Mouse (Mus musculus) forebrain, embryonic 12.5 days (tissue): Measurements from ENCODE around the gene Ywhab. TPM values are rescaled to one million over a fixed set of nuclear protein-coding genes. Genes with fewer than 3 reads are reported as not detected.

Experiments
- ATAC-seq: fragments of 200-750 bp; cut with Nextera tagmentation; 2 replicates; pipeline ENCODE4 v1.8.0; 2017; ENCODE audit warnings: moderate TSS enrichment; ENCODE audit not compliant: low FRiP score
- H3K27ac ChIP-seq: fragments of 300-500 bp; sonication (generic); 2 replicates; pipeline ENCODE4 v1.5.1; 2016; ENCODE audit warnings: mild to moderate bottlenecking
- H3K27me3 ChIP-seq: fragments of 300-500 bp; sonication (generic); 2 replicates; pipeline ENCODE4 v1.6.1; 2016; ENCODE audit warnings: mild to moderate bottlenecking
- H3K36me3 ChIP-seq: fragments of 300-500 bp; sonication (generic); replicated peaks from 2 replicates; pipeline ENCODE4 v1.6.1; 2016; ENCODE audit warnings: mild to moderate bottlenecking
- H3K4me1 ChIP-seq: fragments of 300-500 bp; sonication (generic); 2 replicates; pipeline ENCODE4 v1.6.1; 2016
- H3K4me2 ChIP-seq: fragments of 300-500 bp; sonication (generic); 2 replicates; pipeline ENCODE4 v1.6.1; 2016; ENCODE audit warnings: mild to moderate bottlenecking, moderate library complexity
- H3K4me3 ChIP-seq: fragments of 300-500 bp; sonication (generic); replicated peaks from 2 replicates; pipeline ENCODE4 v1.5.1; 2016; ENCODE audit warnings: mild to moderate bottlenecking
- H3K9ac ChIP-seq: fragments of 300-500 bp; sonication (generic); 2 replicates; pipeline ENCODE4 v1.6.1; 2016; ENCODE audit warnings: mild to moderate bottlenecking
- H3K9me3 ChIP-seq: fragments of 300-500 bp; sonication (generic); 2 replicates; pipeline ENCODE4 v1.6.1; 2016
- WGBS: fragments of 180-500 bp; shearing (Covaris S2); methylation state at CpG from one replicate; pipeline ENCODE4 v1.1.7; 2016; 5-methylcytosine and 5-hydroxymethylcytosine counted together
- polyA plus RNA-seq: library from polyadenylated mRNA; unstranded; fragments of >200 nt; fragmentation: Nextera tagmentation; extraction: Ambion mirVana; gene quantifications from 2 replicates; pipeline ENCODE4 v1.2.1, GENCODE M21; 2016

Ywhab gene
- polyA plus RNA-seq, 1 experiment from 2014 or later, result 340 TPM

DNA sequence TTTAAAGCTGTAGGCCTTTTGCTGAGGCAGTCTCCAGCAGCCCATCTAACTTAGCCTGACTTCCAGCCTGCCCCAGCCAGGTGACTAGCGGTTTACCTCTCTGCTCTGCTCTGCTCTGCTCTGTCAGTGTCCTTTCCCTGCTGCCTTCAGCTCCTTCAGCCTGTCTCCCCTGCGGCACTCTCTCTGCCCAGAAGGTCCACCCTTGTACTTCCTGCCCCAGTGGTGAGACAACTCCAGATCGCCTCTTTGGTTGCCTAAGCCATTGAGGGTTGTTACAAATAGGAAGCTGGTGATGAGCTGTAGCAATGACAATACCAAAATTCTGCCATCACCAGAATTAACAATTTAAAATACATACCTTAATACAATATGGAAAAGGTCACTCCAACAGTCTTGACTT is 16.2 kb downstream of the Ywhab start:
- H3K4me2 ChIP-seq, result no peak overlapping the region
- ATAC-seq, result no peak
- 93% methylated on average over 3 of the region's 3 CpGs for WGBS
- H3K4me1 ChIP-seq, result peaks cover 10% of the 10 kb centered on the region
- H3K36me3 ChIP-seq, result peaks cover 46% of the 10 kb centered on the region
- no peak overlapping the region for H3K4me3 ChIP-seq
- no peaks in the 10 kb centered on the region for H3K9me3 ChIP-seq
- no peaks in the 10 kb centered on the region for H3K27me3 ChIP-seq
- H3K9ac ChIP-seq, result no peak overlapping the region
- no peak overlapping the region for H3K27ac ChIP-seq

DNA sequence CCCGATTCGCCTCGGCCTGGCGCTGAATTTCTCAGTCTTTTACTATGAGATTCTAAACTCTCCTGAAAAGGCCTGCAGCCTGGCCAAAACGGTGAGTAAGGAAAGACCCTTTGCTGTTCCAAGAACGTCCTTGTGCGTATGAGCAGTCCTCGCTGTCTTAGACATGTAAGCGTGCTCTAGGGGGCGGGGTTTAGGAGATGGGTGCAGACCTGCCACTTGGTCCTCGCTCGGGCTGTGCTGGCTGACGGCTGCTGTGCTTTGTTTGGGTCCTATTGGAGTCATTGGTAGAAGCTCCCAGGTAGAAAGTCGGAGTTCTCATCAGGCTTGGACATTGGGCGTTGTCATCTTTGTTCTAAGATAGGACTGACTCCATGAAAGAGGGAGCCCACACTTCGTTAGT is 20.5 kb downstream of the Ywhab start:
- H3K4me2 ChIP-seq, result no peak overlapping the region
- WGBS, result 94% methylated on average over 16 of the region's 16 CpGs

DNA sequence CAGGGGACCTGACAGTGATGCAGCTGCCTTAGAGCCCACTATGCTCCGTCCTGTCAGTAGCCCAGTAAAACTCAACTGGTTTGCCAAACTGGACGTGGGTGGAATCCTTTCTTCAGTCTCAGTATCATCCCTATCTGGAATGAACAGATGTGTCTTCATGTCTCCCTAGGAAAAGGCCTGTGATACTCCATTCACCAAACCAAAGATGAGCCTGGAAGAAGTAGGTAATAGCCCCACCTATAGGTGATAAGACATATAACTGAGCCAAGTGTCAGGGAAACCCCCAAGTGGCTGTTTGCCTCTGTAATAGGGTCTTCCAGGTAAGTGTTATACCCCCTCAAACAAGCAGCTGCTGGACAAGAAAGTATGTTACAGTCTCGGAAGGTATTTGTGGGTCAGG is 24.1 kb downstream of the Ywhab start:
- Histone ChIP-seq H3K4me1 (peaks cover 5% of the 10 kb centered on the region; the same call in 1 of the 2 replicates), H3K36me3 (peaks cover 64% of the 10 kb centered on the region), H3K27me3 (no peaks in the 10 kb centered on the region), H3K9ac (no peak overlapping the region), H3K4me2 (no peak overlapping the region), H3K27ac (no peak overlapping the region), H3K9me3 (no peaks in the 10 kb centered on the region), H3K4me3 (no peak overlapping the region)
- ATAC-seq, result no peak
- 92% methylated on average over 3 of the region's 3 CpGs for WGBS

More for the DNA sequence above, 20.5 kb downstream of the Ywhab start:
- Histone ChIP-seq H3K4me1 (no peaks in the 10 kb centered on the region), H3K9me3 (no peaks in the 10 kb centered on the region), H3K27me3 (no peaks in the 10 kb centered on the region), H3K4me3 (no peak overlapping the region), H3K27ac (no peak overlapping the region), H3K9ac (no peak overlapping the region), H3K36me3 (peaks cover 90% of the 10 kb centered on the region)
- no peak for ATAC-seq

DNA sequence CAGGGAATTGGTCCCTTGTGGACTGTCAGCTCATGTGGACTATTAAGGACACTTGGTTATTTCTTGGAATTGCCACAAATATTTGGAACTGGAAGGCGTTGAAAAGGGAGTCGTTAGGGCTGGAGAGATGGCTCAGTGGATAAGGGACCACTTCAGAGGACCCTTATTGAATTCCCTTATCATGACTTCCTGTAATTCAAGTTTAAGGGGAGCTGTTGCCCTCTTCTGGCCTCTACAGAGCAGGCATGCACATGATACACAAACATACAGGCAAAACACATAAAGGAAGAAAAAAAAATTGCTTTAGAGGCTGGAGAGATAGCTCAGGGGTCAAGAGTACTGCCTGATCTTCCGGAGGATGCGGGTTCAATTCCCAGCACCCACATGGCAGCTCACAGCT is 25.2 kb downstream of the Ywhab start:
- H3K4me3 ChIP-seq, result no peak overlapping the region
- H3K9ac ChIP-seq, result no peak overlapping the region
- ATAC-seq, result no peak
- no peak overlapping the region for H3K4me2 ChIP-seq
- H3K9me3 ChIP-seq, result no peaks in the 10 kb centered on the region
- WGBS, result 93% methylated on average over 4 of the region's 4 CpGs
- no peak overlapping the region for H3K27ac ChIP-seq
- H3K27me3 ChIP-seq, result no peaks in the 10 kb centered on the region
- peaks cover 5% of the 10 kb centered on the region; the same call in 1 of the 2 replicates for H3K4me1 ChIP-seq
- peaks cover 53% of the 10 kb centered on the region for H3K36me3 ChIP-seq

DNA sequence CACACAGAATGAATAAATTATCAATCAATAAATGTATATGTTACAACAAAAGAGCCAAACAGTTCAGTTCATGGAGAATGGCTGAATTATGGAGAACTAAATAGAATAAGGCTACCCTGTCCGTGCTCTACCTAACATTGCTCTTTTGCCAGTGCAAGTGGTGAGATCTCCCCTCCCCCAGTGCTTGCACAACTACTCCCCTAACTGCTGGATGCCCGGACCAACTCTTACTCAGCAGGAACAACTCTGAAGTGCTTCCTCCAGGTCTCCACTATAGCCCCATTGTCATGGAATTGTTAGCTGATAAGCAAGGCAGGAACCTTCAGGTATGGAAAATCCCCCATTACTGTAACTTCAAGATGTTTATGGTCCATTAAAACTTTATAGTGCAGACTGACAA is 27.3 kb downstream of the Ywhab start:
- no peak overlapping the region for H3K27ac ChIP-seq
- no peaks in the 10 kb centered on the region for H3K9me3 ChIP-seq
- no peaks in the 10 kb centered on the region for H3K27me3 ChIP-seq
- no peak overlapping the region for H3K4me3 ChIP-seq
- ATAC-seq, result no peak
- H3K36me3 ChIP-seq, result peaks cover 32% of the 10 kb centered on the region
- WGBS, result 59% methylated on average over 2 of the region's 2 CpGs
- H3K4me2 ChIP-seq, result no peak overlapping the region
- peaks cover 5% of the 10 kb centered on the region; the same call in 1 of the 2 replicates for H3K4me1 ChIP-seq
- no peak overlapping the region for H3K9ac ChIP-seq

DNA sequence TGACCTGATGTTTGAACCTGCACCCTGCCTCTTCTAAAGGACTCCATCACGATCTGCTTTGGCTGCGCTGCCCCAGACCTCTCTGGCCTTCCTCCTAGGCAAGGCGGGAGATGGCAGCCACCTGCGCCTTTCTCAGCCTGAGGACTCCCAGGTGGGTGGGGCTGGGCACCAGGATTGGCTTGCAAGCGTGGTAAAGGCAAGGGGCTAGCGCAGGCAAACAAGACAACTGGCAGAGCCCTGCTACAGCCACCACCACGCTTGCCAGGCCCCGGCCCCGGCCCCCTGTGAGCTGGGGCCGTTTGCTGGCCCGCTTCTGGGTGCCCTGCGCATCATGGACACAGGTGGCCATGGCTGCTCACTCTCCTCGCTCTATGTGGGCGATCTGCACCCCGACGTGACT is 30.4 kb downstream of the Ywhab start, which contains the start of gene Pabpc1l:
Gene Pabpc1l (plus strand): TSS at position 301 of the 400 bp plus-strand sequence.
- Histone ChIP-seq H3K36me3 (peaks cover 2% of the 10 kb centered on the region; the same call in 1 of the 2 replicates), H3K4me2 (no peak within 1 kb of the TSS), H3K9ac (no peak within 1 kb of the TSS), H3K4me3 (no peak within 1 kb of the TSS), H3K27me3 (no peaks in the 10 kb centered on the region), H3K4me1 (peaks cover 5% of the 10 kb centered on the region; the same call in 1 of the 2 replicates), H3K9me3 (no peaks in the 10 kb centered on the region), H3K27ac (no peak within 1 kb of the TSS)
- WGBS, result 82% methylated on average over 16 of the region's 16 CpGs
- ATAC-seq, result no peak

DNA sequence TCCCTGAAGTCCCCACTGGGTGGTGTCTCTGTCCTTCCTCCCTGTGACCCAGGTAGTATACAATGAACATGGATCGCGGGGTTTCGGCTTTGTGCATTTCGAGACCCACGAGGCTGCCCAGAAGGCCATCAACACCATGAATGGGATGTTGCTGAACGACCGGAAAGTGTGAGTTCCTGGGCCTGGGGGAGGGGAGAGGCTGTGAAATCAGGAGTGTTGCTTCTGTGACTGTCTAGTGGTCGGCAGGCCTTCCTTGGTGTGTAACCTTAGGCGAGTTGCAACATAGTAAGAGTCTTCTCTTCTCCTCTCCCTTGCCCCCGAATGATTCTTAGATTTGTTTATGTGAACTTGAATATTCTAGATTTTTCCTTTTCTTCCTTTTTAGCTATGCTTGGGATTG is 36.4 kb downstream of the Ywhab start:
- Histone ChIP-seq H3K4me3 (no peak overlapping the region), H3K36me3 (no peaks in the 10 kb centered on the region), H3K9me3 (peaks cover 5% of the 10 kb centered on the region; the same call in 1 of the 2 replicates), H3K4me2 (no peak overlapping the region), H3K27me3 (no peaks in the 10 kb centered on the region), H3K27ac (no peak overlapping the region), H3K4me1 (no peaks in the 10 kb centered on the region), H3K9ac (no peak overlapping the region)
- ATAC-seq, result no peak
- WGBS, result 77% methylated on average over 10 of the region's 10 CpGs

DNA sequence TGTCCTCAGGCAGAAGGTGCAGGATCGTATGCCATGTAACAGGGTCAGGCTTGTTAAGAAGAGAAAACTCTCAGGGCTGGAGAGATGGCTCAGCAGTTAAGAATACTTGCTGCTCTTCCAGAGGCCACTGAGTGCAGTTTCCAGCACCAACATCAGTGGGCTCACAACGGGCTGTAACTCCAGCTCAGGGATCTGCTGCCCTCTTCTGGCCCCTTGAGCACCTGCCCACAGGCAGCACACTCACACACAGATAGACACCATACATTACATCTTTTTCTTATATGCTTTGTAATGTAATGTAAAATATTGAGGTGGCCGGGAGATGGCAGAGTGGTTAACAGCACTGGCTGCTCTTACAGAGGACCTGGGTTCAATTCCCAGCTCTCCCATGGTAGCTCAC is 38.2 kb downstream of the Ywhab start:
- 92% methylated on average over 3 of the region's 3 CpGs for WGBS
- no peak overlapping the region for H3K4me3 ChIP-seq
- H3K9ac ChIP-seq, result no peak overlapping the region
- H3K9me3 ChIP-seq, result peaks cover 5% of the 10 kb centered on the region; the same call in 1 of the 2 replicates
- no peaks in the 10 kb centered on the region for H3K4me1 ChIP-seq
- no peak overlapping the region for H3K27ac ChIP-seq
- no peak for ATAC-seq
- no peaks in the 10 kb centered on the region for H3K27me3 ChIP-seq
- no peak overlapping the region for H3K4me2 ChIP-seq
- H3K36me3 ChIP-seq, result no peaks in the 10 kb centered on the region

DNA sequence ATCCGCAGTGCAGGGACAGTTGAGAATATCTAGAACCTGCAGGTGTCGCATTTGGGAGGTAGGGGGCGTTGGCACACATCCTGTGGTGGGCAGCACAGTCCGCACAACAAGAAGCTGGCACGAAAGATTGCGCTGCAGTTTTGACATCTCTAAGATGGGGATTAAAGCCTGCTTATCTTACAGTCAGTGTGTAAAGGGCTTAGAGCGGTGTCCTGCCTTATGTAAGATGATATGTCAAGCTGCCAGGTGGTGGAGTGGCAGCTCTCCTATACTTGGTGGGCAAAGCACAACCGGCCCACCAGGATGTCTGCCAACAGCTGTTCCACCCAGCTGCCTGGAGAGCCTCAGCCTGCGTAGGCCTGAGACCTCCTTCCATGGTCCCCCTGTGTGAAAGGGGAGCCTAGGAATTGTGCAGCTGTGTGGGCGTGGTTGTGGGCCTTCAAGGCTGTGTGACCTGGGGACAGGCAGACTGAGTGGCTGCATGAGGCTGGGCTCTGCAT is 41.8 kb downstream of the Ywhab start:
- WGBS, result 62% methylated on average over 10 of the region's 10 CpGs
- no peaks in the 10 kb centered on the region for H3K27me3 ChIP-seq
- no peak for ATAC-seq

DNA sequence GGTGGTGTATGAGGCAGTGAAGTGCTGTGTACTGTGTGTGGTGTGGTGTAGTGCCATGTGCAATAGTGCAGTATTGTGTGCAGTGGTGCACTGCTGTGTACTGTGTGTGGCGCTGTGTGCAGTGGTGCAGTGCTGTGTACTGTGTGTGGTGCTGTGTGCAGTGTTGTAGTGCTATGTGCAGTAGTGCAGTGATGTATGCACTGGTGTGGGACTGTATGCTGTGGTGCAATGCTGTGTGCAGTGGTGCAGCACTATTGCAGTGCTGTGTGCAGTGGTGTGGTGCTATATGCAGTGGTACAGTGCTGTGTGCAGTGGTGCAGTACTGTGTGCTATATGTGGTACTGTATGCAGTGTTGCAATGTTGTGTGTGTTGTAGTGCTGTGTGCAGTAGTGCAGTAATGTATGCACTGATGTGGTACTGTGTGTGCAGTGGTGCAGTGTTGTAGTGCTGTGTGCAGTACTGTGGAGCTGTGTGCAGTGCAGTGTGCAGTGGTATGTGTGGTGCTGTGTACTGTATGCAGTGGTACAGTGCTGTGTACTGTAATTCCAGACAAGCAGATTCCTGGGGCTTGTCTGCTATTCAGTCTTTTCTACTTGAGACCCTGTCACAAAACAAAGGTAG is 43.8 kb downstream of the Ywhab start:
- no peak overlapping the region for H3K9ac ChIP-seq
- H3K36me3 ChIP-seq, result no peaks in the 10 kb centered on the region
- no peaks in the 10 kb centered on the region for H3K27me3 ChIP-seq
- WGBS, result 100% methylated on average over 1 of the region's 1 CpGs
- H3K27ac ChIP-seq, result no peak overlapping the region
- no peaks in the 10 kb centered on the region for H3K9me3 ChIP-seq
- ATAC-seq, result no peak
- H3K4me1 ChIP-seq, result no peaks in the 10 kb centered on the region
- no peak overlapping the region for H3K4me2 ChIP-seq
- no peak overlapping the region for H3K4me3 ChIP-seq

More for the DNA sequence above, 41.8 kb downstream of the Ywhab start:
- H3K27ac ChIP-seq, result no peak overlapping the region
- H3K4me3 ChIP-seq, result no peak overlapping the region
- H3K36me3 ChIP-seq, result no peaks in the 10 kb centered on the region
- H3K9me3 ChIP-seq, result peaks cover 5% of the 10 kb centered on the region; the same call in 1 of the 2 replicates
- H3K4me2 ChIP-seq, result no peak overlapping the region
- H3K9ac ChIP-seq, result no peak overlapping the region
- H3K4me1 ChIP-seq, result no peaks in the 10 kb centered on the region

DNA sequence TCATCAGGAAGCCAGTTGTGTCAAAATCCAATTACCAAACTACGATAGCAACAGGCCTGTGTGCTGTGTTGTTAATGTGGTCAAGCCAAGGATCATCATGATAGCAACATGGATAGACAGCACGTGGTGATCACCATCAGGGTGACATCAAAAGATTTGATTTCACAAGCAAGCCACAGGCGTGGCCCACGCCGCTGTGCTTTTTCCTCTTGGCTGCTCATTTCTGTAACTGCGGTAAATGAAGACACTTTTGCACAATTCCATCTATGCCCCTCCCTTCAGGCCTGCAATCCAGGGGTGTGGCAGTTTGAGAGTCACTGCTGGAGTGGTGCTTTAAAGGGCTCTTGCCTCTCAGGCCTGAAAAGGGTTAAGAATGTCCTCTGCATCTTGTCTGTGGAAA is 46.2 kb downstream of the Ywhab start:
- Histone ChIP-seq H3K4me1 (no peaks in the 10 kb centered on the region), H3K36me3 (no peaks in the 10 kb centered on the region), H3K9ac (no peak overlapping the region), H3K9me3 (no peaks in the 10 kb centered on the region), H3K27ac (no peak overlapping the region), H3K4me2 (no peak overlapping the region), H3K4me3 (no peak overlapping the region), H3K27me3 (no peaks in the 10 kb centered on the region)
- WGBS, result 87% methylated on average over 6 of the region's 6 CpGs
- ATAC-seq, result no peak

DNA sequence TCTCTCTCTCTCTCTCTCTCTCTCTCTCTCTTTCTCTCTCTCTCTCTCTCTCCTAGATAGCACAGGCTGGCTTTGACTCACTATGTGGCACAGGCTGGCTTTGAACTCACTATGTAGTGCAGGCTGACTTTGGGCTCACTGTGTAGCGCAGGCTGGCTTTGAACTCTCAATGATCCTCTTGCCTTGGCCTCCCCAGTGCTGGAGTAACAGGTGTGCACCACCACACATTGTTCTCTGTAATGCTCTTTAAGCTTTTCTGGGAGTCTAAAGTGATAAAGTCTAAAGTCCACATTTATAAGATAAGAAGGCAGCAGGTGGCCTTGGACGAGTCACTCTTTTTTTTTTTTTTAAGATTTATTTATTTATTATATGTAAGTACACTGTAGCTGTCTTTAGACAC is 46.8 kb downstream of the Ywhab start:
- Histone ChIP-seq H3K27ac (no peak overlapping the region), H3K4me1 (no peaks in the 10 kb centered on the region), H3K9me3 (no peaks in the 10 kb centered on the region), H3K9ac (no peak overlapping the region), H3K27me3 (no peaks in the 10 kb centered on the region), H3K4me3 (no peak overlapping the region), H3K4me2 (no peak overlapping the region), H3K36me3 (no peaks in the 10 kb centered on the region)
- 86% methylated on average over 2 of the region's 2 CpGs for WGBS
- no peak for ATAC-seq

DNA sequence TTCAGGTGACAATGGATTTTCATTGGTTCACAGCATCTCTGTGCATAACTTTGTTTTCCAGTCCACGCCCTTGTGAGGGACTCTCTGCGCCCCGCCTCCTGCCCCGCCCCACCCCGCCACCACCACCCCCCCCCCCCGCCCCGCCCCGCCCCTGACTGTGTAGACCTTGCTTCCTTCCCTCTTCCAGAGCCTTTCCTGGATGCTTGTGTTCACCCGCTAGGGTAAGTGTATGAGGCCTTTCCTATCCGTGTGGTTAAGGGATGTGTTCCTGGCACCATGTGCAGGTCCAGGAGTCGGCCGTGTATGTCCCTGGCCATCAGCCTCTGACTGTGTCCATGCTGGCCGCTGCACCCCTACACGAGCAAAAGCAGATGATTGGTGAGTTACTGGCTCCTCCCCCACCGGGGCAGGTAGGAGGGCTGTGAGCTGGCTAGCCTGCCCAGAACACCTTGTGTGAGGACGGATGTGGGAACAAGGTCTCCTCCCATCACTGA is 52.5 kb downstream of the Ywhab start:
- peak overlapping the region; percentile 30 for H3K4me3 ChIP-seq
- no peaks in the 10 kb centered on the region for H3K9me3 ChIP-seq
- peak overlapping the region; percentile 50 for H3K4me2 ChIP-seq
- H3K4me1 ChIP-seq, result no peaks in the 10 kb centered on the region; the same call in 1 of the 2 replicates
- 5% methylated on average over 11 of the region's 16 CpGs for WGBS
- peaks cover 15% of the 10 kb centered on the region for H3K36me3 ChIP-seq
- no peak overlapping the region; the same call in 1 of the 2 replicates for H3K9ac ChIP-seq
- H3K27ac ChIP-seq, result no peak overlapping the region
- no peak for ATAC-seq
- H3K27me3 ChIP-seq, result no peaks in the 10 kb centered on the region
